Mouse (Mus musculus): ENCODE results near the gene Dhx9. TPM values are rescaled to one million over a fixed set of nuclear protein-coding genes. Genes with fewer than 3 reads are reported as not detected.

The Dhx9 gene
- total and polyA plus RNA-seq, 2 experiments from 2014 or later = 12.7 to 45.8 TPM

- H3K36me3 ChIP-seq (replicated peaks; ENCODE audit: control insufficient read depth, insufficient read depth, low read length) = no peaks in the 10 kb centered on the region
- peak overlapping the region; percentile 30; the same call in 1 of the 2 replicates for H3K27ac ChIP-seq (ENCODE audit: low read depth)
- DNase-seq (ENCODE audit: low spot score) (no peak), ATAC-seq (ENCODE audit: insufficient read depth, low read depth) (peak; percentile 27; the same call in 1 of the 2 replicates)
- H3K4me3 ChIP-seq (ENCODE audit: low read depth, low read length) = no peak overlapping the region
- H3K9ac ChIP-seq (replicated peaks; ENCODE audit: low read depth, low read length) = no peak overlapping the region
- no peak overlapping the region for H3K4me2 ChIP-seq (ENCODE audit: low read depth, low read length)
- WGBS = 29% methylated on average over 5 of the region's 5 CpGs
- no peaks in the 10 kb centered on the region for H3K4me1 ChIP-seq (ENCODE audit: control insufficient read depth, insufficient read depth)
- TF ChIP-seq CTCF (IDR thresholded peaks at IDR 0.05; ENCODE audit: low read depth) (no peak), EP300 (IDR thresholded peaks at IDR 0.05; ENCODE audit: low read depth) (no peak)
- H3K9me3 ChIP-seq (replicated peaks; ENCODE audit: control insufficient read depth, low read length) = no peaks in the 10 kb centered on the region
- no peaks in the 10 kb centered on the region for H3K27me3 ChIP-seq (ENCODE audit: control insufficient read depth, insufficient read depth, low read length)
Measured at GRCm38 (mm10) chr1:153501644-153502321, 14.3 kb upstream of the Dhx9 start.

DNA sequence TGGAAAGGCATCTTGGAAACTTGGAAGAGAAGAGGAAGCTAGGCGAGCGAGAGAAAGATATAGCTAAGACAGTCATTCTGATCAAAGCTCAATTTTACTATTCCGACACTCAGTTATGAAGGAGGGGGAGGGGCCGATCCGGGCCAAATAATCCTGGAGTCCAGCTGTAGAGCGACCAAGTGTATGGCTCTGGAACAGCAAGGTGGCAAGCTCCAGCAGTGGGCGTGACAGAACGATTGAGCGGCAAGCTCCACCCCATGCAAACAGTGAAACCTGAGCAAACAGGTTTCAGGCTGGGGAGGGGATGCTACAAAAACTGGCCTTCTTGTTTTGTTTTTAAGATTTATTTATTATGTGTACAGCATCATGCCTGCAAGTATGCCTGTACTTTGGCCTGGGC is 12.6 kb upstream of the Dhx9 start:
- DNase-seq (ENCODE audit: low spot score) = no peak
- no peaks in the 10 kb centered on the region for H3K27me3 ChIP-seq (ENCODE audit: control insufficient read depth, insufficient read depth, low read length)
- H3K4me1 ChIP-seq (ENCODE audit: control insufficient read depth, insufficient read depth) = no peaks in the 10 kb centered on the region
- no peak overlapping the region for H3K9ac ChIP-seq (replicated peaks; ENCODE audit: low read depth, low read length)
- no peak for TF ChIP-seq CTCF (IDR thresholded peaks at IDR 0.05; ENCODE audit: low read depth)
- TF ChIP-seq EP300 (IDR thresholded peaks at IDR 0.05; ENCODE audit: low read depth) = no peak
- H3K27ac ChIP-seq (ENCODE audit: low read depth) = no peak overlapping the region
- H3K4me2 ChIP-seq (ENCODE audit: low read depth, low read length) = no peak overlapping the region
- no peaks in the 10 kb centered on the region for H3K9me3 ChIP-seq (replicated peaks; ENCODE audit: control insufficient read depth, low read length)
- WGBS = 84% methylated on average over 9 of the region's 9 CpGs
- no peak for ATAC-seq (ENCODE audit: insufficient read depth, low read depth)
- no peak overlapping the region for H3K4me3 ChIP-seq (ENCODE audit: low read depth, low read length)
- no peaks in the 10 kb centered on the region for H3K36me3 ChIP-seq (replicated peaks; ENCODE audit: control insufficient read depth, insufficient read depth, low read length)

- DNase-seq (ENCODE audit: low spot score) = no peak
- Histone ChIP-seq H3K27me3 (ENCODE audit: control insufficient read depth, insufficient read depth, low read length) (no peaks in the 10 kb centered on the region), H3K9ac (replicated peaks; ENCODE audit: low read depth, low read length) (no peak overlapping the region), H3K4me3 (ENCODE audit: low read depth, low read length) (no peak overlapping the region), H3K27ac (ENCODE audit: low read depth) (no peak overlapping the region), H3K9me3 (replicated peaks; ENCODE audit: control insufficient read depth, low read length) (no peaks in the 10 kb centered on the region), H3K36me3 (replicated peaks; ENCODE audit: control insufficient read depth, insufficient read depth, low read length) (no peaks in the 10 kb centered on the region), H3K4me1 (ENCODE audit: control insufficient read depth, insufficient read depth) (no peaks in the 10 kb centered on the region), H3K4me2 (ENCODE audit: low read depth, low read length) (no peak overlapping the region)
- no peak for TF ChIP-seq EP300 (IDR thresholded peaks at IDR 0.05; ENCODE audit: low read depth)
- no peak for TF ChIP-seq CTCF (IDR thresholded peaks at IDR 0.05; ENCODE audit: low read depth)
- no peak for ATAC-seq (ENCODE audit: insufficient read depth, low read depth)
- 73% methylated on average over 3 of the region's 3 CpGs for WGBS
Measured at GRCm38 (mm10) chr1:153496030-153496429, 8.6 kb upstream of the Dhx9 start.

GRCm38 (mm10) chr1:153493931-153494330 is 6.5 kb upstream of the Dhx9 start:
- Histone ChIP-seq H3K4me2 (ENCODE audit: low read depth, low read length) (no peak overlapping the region), H3K9me3 (replicated peaks; ENCODE audit: control insufficient read depth, low read length) (no peaks in the 10 kb centered on the region), H3K27ac (ENCODE audit: low read depth) (no peak overlapping the region), H3K27me3 (ENCODE audit: control insufficient read depth, insufficient read depth, low read length) (no peaks in the 10 kb centered on the region), H3K36me3 (replicated peaks; ENCODE audit: control insufficient read depth, insufficient read depth, low read length) (no peaks in the 10 kb centered on the region), H3K4me3 (ENCODE audit: low read depth, low read length) (no peak overlapping the region), H3K9ac (replicated peaks; ENCODE audit: low read depth, low read length) (no peak overlapping the region), H3K4me1 (ENCODE audit: control insufficient read depth, insufficient read depth) (no peaks in the 10 kb centered on the region)
- 26% methylated on average over 6 of the region's 6 CpGs for WGBS
- no peak for ATAC-seq (ENCODE audit: insufficient read depth, low read depth)
- no peak for DNase-seq (ENCODE audit: low spot score)
- TF ChIP-seq CTCF (IDR thresholded peaks at IDR 0.05; ENCODE audit: low read depth) (no peak), EP300 (IDR thresholded peaks at IDR 0.05; ENCODE audit: low read depth) (no peak)

GRCm38 (mm10) chr1:153493338-153493737 is 5.9 kb upstream of the Dhx9 start:
- Histone ChIP-seq H3K9ac (replicated peaks; ENCODE audit: low read depth, low read length) (no peak overlapping the region), H3K27me3 (ENCODE audit: control insufficient read depth, insufficient read depth, low read length) (no peaks in the 10 kb centered on the region), H3K27ac (ENCODE audit: low read depth) (no peak overlapping the region), H3K4me2 (ENCODE audit: low read depth, low read length) (no peak overlapping the region), H3K4me1 (ENCODE audit: control insufficient read depth, insufficient read depth) (no peaks in the 10 kb centered on the region), H3K36me3 (replicated peaks; ENCODE audit: control insufficient read depth, insufficient read depth, low read length) (no peaks in the 10 kb centered on the region), H3K9me3 (replicated peaks; ENCODE audit: control insufficient read depth, low read length) (no peaks in the 10 kb centered on the region), H3K4me3 (ENCODE audit: low read depth, low read length) (no peak overlapping the region)
- 38% methylated on average over 4 of the region's 4 CpGs for WGBS
- TF ChIP-seq CTCF (IDR thresholded peaks at IDR 0.05; ENCODE audit: low read depth) (no peak), EP300 (IDR thresholded peaks at IDR 0.05; ENCODE audit: low read depth) (no peak)
- no peak for ATAC-seq (ENCODE audit: insufficient read depth, low read depth)
- no peak for DNase-seq (ENCODE audit: low spot score)

DNA sequence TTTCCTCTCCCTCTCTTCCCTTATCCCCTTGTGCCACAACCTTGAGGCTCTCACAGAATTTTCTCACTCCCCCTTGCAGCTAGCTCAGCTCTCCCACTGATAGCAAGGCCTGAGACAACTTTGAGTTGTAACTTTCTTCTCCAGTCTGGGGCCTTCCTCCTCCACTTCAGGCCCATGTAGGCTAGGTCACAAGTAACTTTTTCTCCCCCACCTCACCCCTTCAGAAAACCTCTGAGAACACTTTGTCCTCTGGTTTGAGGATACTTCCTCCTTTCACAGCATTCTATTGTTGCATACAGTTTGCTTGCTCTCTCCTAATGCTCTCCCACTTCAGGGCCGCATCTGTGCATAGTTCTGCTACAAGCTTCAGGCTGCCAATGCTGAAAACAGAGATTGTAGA is 4.4 kb upstream of the Dhx9 start:
- Histone ChIP-seq H3K36me3 (replicated peaks; ENCODE audit: control insufficient read depth, insufficient read depth, low read length) (no peaks in the 10 kb centered on the region), H3K4me1 (ENCODE audit: control insufficient read depth, insufficient read depth) (no peaks in the 10 kb centered on the region), H3K4me2 (ENCODE audit: low read depth, low read length) (no peak overlapping the region), H3K4me3 (ENCODE audit: low read depth, low read length) (no peak overlapping the region), H3K9ac (replicated peaks; ENCODE audit: low read depth, low read length) (no peak overlapping the region), H3K9me3 (replicated peaks; ENCODE audit: control insufficient read depth, low read length) (no peaks in the 10 kb centered on the region), H3K27ac (ENCODE audit: low read depth) (no peak overlapping the region), H3K27me3 (ENCODE audit: control insufficient read depth, insufficient read depth, low read length) (no peaks in the 10 kb centered on the region)
- TF ChIP-seq EP300 (IDR thresholded peaks at IDR 0.05; ENCODE audit: low read depth) (no peak), CTCF (IDR thresholded peaks at IDR 0.05; ENCODE audit: low read depth) (no peak)
- ATAC-seq (ENCODE audit: insufficient read depth, low read depth) (no peak), DNase-seq (ENCODE audit: low spot score) (no peak)
- WGBS = 81% methylated on average over 1 of the region's 1 CpGs

All from heart, postnatal 0 days (tissue).